Mouse (Mus musculus): ENCODE results near the gene Wdr25. TPM values are rescaled to one million over a fixed set of nuclear protein-coding genes. Genes with fewer than 3 reads are reported as not detected.

Gene Wdr25
- polyA plus RNA-seq, 1 experiment from 2014 or later, result 2.6 TPM

GRCm38 (mm10) chr12:109053020-109053806, 159.8 kb downstream of the Wdr25 start:
- H3K27me3 ChIP-seq (replicated peaks; ENCODE audit: control insufficient read depth, insufficient read depth, low read length), result peaks cover 68% of the 10 kb centered on the region
- no peaks in the 10 kb centered on the region for H3K9me3 ChIP-seq (ENCODE audit: control insufficient read depth, low read length)
- H3K36me3 ChIP-seq (ENCODE audit: control insufficient read depth, insufficient read depth, low read length), result no peaks in the 10 kb centered on the region
- H3K9ac ChIP-seq (ENCODE audit: low read depth, low read length), result peak overlapping the region; percentile 68
- H3K4me3 ChIP-seq (ENCODE audit: low read depth, low read length), result peak overlapping the region; percentile 61
- DNase-seq (ENCODE audit: low spot score) (no peak), ATAC-seq (ENCODE audit: low read depth) (peak; percentile 51)
- H3K4me1 ChIP-seq (ENCODE audit: control insufficient read depth, insufficient read depth, low read length), result 0 out of 2 replicates have a peak, but pooled peaks cover 4% of the 10 kb centered on the region
- 0% methylated on average over 20 of the region's 105 CpGs for WGBS
- no peak overlapping the region for H3K27ac ChIP-seq (replicated peaks; ENCODE audit: low read depth, low read length)
- peak overlapping the region; percentile 96 for H3K4me2 ChIP-seq (ENCODE audit: low read depth, low read length)

- ATAC-seq (ENCODE audit: low read depth) (no peak), DNase-seq (ENCODE audit: low spot score) (no peak)
- H3K36me3 ChIP-seq (ENCODE audit: control insufficient read depth, insufficient read depth, low read length), result no peaks in the 10 kb centered on the region
- 0 out of 2 replicates have a peak, but pooled peaks cover 4% of the 10 kb centered on the region for H3K4me1 ChIP-seq (ENCODE audit: control insufficient read depth, insufficient read depth, low read length)
- H3K4me3 ChIP-seq (ENCODE audit: low read depth, low read length), result no peak overlapping the region
- H3K9me3 ChIP-seq (ENCODE audit: control insufficient read depth, low read length), result no peaks in the 10 kb centered on the region
- H3K9ac ChIP-seq (ENCODE audit: low read depth, low read length), result no peak overlapping the region
- 62% methylated on average over 4 of the region's 4 CpGs for WGBS
- H3K4me2 ChIP-seq (ENCODE audit: low read depth, low read length), result no peak overlapping the region
- H3K27me3 ChIP-seq (replicated peaks; ENCODE audit: control insufficient read depth, insufficient read depth, low read length), result peaks cover 38% of the 10 kb centered on the region
- no peak overlapping the region for H3K27ac ChIP-seq (replicated peaks; ENCODE audit: low read depth, low read length)
Measured at GRCm38 (mm10) chr12:109057736-109058135, 164.3 kb downstream of the Wdr25 start.

GRCm38 (mm10) chr12:109058660-109059059, 165.2 kb downstream of the Wdr25 start:
- Histone ChIP-seq H3K4me3 (ENCODE audit: low read depth, low read length) (no peak overlapping the region), H3K9ac (ENCODE audit: low read depth, low read length) (no peak overlapping the region), H3K9me3 (ENCODE audit: control insufficient read depth, low read length) (no peaks in the 10 kb centered on the region), H3K4me2 (ENCODE audit: low read depth, low read length) (no peak overlapping the region), H3K4me1 (ENCODE audit: control insufficient read depth, insufficient read depth, low read length) (0 out of 2 replicates have a peak, but pooled peaks cover 2% of the 10 kb centered on the region), H3K36me3 (ENCODE audit: control insufficient read depth, insufficient read depth, low read length) (no peaks in the 10 kb centered on the region), H3K27me3 (replicated peaks; ENCODE audit: control insufficient read depth, insufficient read depth, low read length) (peaks cover 29% of the 10 kb centered on the region), H3K27ac (replicated peaks; ENCODE audit: low read depth, low read length) (no peak overlapping the region)
- ATAC-seq (ENCODE audit: low read depth) (no peak), DNase-seq (ENCODE audit: low spot score) (no peak)
- WGBS, result 76% methylated on average over 6 of the region's 8 CpGs

GRCm38 (mm10) chr12:109067561-109068135, 174.2 kb downstream of the Wdr25 start:
- peak; percentile 89 for DNase-seq (ENCODE audit: low spot score)
- Histone ChIP-seq H3K9ac (ENCODE audit: low read depth, low read length) (peak overlapping the region; percentile 81), H3K36me3 (ENCODE audit: control insufficient read depth, insufficient read depth, low read length) (no peaks in the 10 kb centered on the region), H3K4me3 (ENCODE audit: low read depth, low read length) (peak overlapping the region; percentile 55), H3K4me2 (ENCODE audit: low read depth, low read length) (peak overlapping the region; percentile 92), H3K27ac (replicated peaks; ENCODE audit: low read depth, low read length) (peak overlapping the region; percentile 82), H3K9me3 (ENCODE audit: control insufficient read depth, low read length) (no peaks in the 10 kb centered on the region), H3K4me1 (ENCODE audit: control insufficient read depth, insufficient read depth, low read length) (peaks cover 6% of the 10 kb centered on the region), H3K27me3 (replicated peaks; ENCODE audit: control insufficient read depth, insufficient read depth, low read length) (no peaks in the 10 kb centered on the region)
- 2% methylated on average over 15 of the region's 59 CpGs for WGBS
- ATAC-seq (ENCODE audit: low read depth), result peak; percentile 96

DNA sequence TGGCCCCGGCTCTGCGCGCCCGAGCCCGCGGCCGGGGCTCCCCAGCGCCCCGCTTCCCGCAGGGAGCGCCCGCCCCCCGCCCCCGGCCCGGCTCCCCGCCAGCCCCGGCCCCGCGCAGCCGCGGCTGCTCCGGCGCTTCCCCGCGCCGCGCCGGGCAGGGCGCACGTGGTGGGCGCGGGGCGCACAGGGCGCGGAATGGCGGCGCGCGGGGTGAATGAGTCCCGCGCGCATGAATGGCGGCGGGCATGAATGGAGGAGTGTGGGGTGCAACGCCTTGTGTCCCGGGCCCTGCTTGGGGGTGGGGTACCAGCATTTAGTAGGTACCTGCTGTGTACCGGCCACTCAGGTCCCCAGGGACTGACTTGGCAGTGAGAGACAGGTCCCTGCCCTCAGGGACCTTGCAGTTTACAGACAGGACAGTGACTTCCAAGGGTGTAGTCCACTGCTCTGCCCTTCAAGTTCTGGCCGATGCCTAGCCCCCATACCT, 174.8 kb downstream of the Wdr25 start, which contains the start of gene Begain:
Gene Begain, minus strand, starts transcription at position 51 of the 487 bp plus-strand sequence.
- Histone ChIP-seq H3K36me3 (ENCODE audit: control insufficient read depth, insufficient read depth, low read length) (no peaks in the 10 kb centered on the region), H3K27ac (replicated peaks; ENCODE audit: low read depth, low read length) (peak within 1 kb of the TSS; percentile 82), H3K4me3 (ENCODE audit: low read depth, low read length) (peak within 1 kb of the TSS; percentile 55), H3K27me3 (replicated peaks; ENCODE audit: control insufficient read depth, insufficient read depth, low read length) (no peaks in the 10 kb centered on the region), H3K4me1 (ENCODE audit: control insufficient read depth, insufficient read depth, low read length) (peaks cover 6% of the 10 kb centered on the region), H3K4me2 (ENCODE audit: low read depth, low read length) (peak within 1 kb of the TSS; percentile 92), H3K9ac (ENCODE audit: low read depth, low read length) (peak within 1 kb of the TSS; percentile 81), H3K9me3 (ENCODE audit: control insufficient read depth, low read length) (no peaks in the 10 kb centered on the region)
- WGBS, result 2% methylated on average over 25 of the region's 48 CpGs
- ATAC-seq (ENCODE audit: low read depth), result peak; percentile 67
- no peak for DNase-seq (ENCODE audit: low spot score)

DNA sequence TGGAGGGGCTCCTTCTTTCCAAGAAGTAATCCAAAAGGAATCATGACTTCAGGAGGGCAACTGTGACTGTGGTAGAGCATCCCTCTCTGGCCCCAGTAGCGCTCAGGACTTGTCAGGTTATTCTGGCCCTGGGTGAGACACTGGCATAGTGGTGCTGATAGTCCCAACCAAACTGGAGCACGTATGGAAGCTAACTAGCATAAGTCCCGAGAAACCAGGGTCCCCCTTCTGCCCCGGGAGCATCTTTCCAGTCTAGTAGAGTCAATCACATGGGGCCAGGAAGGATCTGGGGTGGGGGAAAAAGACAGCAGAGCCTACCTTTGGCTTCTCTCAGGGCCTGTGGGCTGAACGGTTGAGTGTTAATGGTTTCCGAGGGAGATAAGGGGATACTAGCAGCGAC, 175.3 kb downstream of the Wdr25 start:
- DNase-seq (ENCODE audit: low spot score) (no peak), ATAC-seq (ENCODE audit: low read depth) (no peak)
- H3K9me3 ChIP-seq (ENCODE audit: control insufficient read depth, low read length), result no peaks in the 10 kb centered on the region
- H3K4me2 ChIP-seq (ENCODE audit: low read depth, low read length), result peak overlapping the region; percentile 92
- H3K4me1 ChIP-seq (ENCODE audit: control insufficient read depth, insufficient read depth, low read length), result peaks cover 6% of the 10 kb centered on the region
- no peak overlapping the region for H3K4me3 ChIP-seq (ENCODE audit: low read depth, low read length)
- H3K36me3 ChIP-seq (ENCODE audit: control insufficient read depth, insufficient read depth, low read length), result no peaks in the 10 kb centered on the region
- H3K9ac ChIP-seq (ENCODE audit: low read depth, low read length), result no peak overlapping the region
- no peak overlapping the region for H3K27ac ChIP-seq (replicated peaks; ENCODE audit: low read depth, low read length)
- no peaks in the 10 kb centered on the region for H3K27me3 ChIP-seq (replicated peaks; ENCODE audit: control insufficient read depth, insufficient read depth, low read length)
- 77% methylated on average over 7 of the region's 7 CpGs for WGBS

DNA sequence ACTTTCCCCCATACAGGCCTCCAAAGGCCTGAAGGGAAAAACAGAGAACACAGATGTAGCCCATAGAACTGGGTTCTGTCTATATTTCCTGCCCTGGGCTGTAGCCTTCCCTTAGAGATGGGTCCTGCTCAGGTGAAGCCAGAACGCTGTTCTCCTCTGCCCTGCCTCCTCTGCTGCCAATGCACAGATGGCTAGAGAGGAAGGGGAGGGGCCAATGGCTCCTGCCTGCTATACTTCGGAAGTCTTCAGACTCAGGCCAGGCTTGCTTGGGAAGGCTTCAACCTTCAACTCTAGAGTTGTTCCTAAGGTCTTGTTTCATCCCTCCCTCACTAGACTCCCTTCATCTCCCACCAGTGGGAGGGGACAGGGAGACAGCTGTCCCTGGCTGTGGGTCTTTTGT, 176.3 kb downstream of the Wdr25 start:
- ATAC-seq (ENCODE audit: low read depth) (no peak), DNase-seq (ENCODE audit: low spot score) (no peak)
- Histone ChIP-seq H3K9me3 (ENCODE audit: control insufficient read depth, low read length) (no peaks in the 10 kb centered on the region), H3K36me3 (ENCODE audit: control insufficient read depth, insufficient read depth, low read length) (no peaks in the 10 kb centered on the region), H3K27me3 (replicated peaks; ENCODE audit: control insufficient read depth, insufficient read depth, low read length) (no peaks in the 10 kb centered on the region), H3K4me1 (ENCODE audit: control insufficient read depth, insufficient read depth, low read length) (peaks cover 6% of the 10 kb centered on the region), H3K4me3 (ENCODE audit: low read depth, low read length) (no peak overlapping the region), H3K4me2 (ENCODE audit: low read depth, low read length) (no peak overlapping the region), H3K9ac (ENCODE audit: low read depth, low read length) (no peak overlapping the region), H3K27ac (replicated peaks; ENCODE audit: low read depth, low read length) (no peak overlapping the region)
- WGBS, result 50% methylated on average over 2 of the region's 2 CpGs

DNA sequence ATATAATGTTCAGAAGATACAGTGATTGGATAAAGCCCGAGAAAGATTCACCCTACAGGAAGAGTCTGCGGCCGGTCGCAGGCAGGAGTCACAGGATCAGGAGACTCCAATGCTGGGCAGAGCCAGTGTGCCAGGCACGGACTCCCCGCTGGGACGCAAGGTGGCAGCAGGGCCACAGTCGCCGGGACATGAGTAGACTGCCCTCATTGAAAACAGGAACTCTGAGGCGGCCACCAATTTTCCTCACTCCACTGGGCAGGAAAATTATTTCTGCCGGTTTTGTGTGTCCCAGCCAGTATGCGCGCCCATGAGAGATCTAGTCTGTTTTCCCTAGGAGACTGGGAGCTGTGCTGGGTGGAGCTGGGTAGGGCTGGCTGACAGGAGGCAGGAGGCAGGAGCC, 177.8 kb downstream of the Wdr25 start:
- no peaks in the 10 kb centered on the region for H3K27me3 ChIP-seq (replicated peaks; ENCODE audit: control insufficient read depth, insufficient read depth, low read length)
- no peak overlapping the region for H3K4me2 ChIP-seq (ENCODE audit: low read depth, low read length)
- no peak overlapping the region for H3K9ac ChIP-seq (ENCODE audit: low read depth, low read length)
- H3K36me3 ChIP-seq (ENCODE audit: control insufficient read depth, insufficient read depth, low read length), result no peaks in the 10 kb centered on the region
- 86% methylated on average over 13 of the region's 13 CpGs for WGBS
- H3K4me3 ChIP-seq (ENCODE audit: low read depth, low read length), result no peak overlapping the region
- H3K9me3 ChIP-seq (ENCODE audit: control insufficient read depth, low read length), result no peaks in the 10 kb centered on the region
- DNase-seq (ENCODE audit: low spot score) (no peak), ATAC-seq (ENCODE audit: low read depth) (no peak)
- no peak overlapping the region for H3K27ac ChIP-seq (replicated peaks; ENCODE audit: low read depth, low read length)
- H3K4me1 ChIP-seq (ENCODE audit: control insufficient read depth, insufficient read depth, low read length), result peaks cover 6% of the 10 kb centered on the region
